Mouse (Mus musculus): ENCODE measurements at regions not wholly inside any gene's neighbourhood (a gene's known extent, or its start where the extent isn't known, plus 50 kb on each side); places are given as distances from the start of the nearest gene placed in this dataset.
A peak's percentile ranks its signal among the peaks of the same experiment; 100 is the strongest.

- no peak overlapping the region for H3K9ac ChIP-seq (replicated peaks; ENCODE audit: low read depth, low read length)
- no peak overlapping the region for H3K4me3 ChIP-seq (ENCODE audit: low read depth, low read length)
- 36% methylated on average over 18 of the region's 18 CpGs for WGBS
- H3K36me3 ChIP-seq (ENCODE audit: control insufficient read depth, insufficient read depth, low read length) = no peaks in the 10 kb centered on the region
- ATAC-seq (ENCODE audit: insufficient number of reproducible peaks, insufficient read depth, low FRiP score, low read depth) = 0 out of 2 replicates have a peak, but pooled peaks have one; percentile 23
- no peaks in the 10 kb centered on the region for H3K27me3 ChIP-seq (ENCODE audit: control insufficient read depth, insufficient read depth, low read length)
- H3K27ac ChIP-seq (ENCODE audit: low read length) = no peak overlapping the region
- H3K4me1 ChIP-seq (ENCODE audit: control insufficient read depth, insufficient read depth, low read length) = no peaks in the 10 kb centered on the region
- no peaks in the 10 kb centered on the region for H3K9me3 ChIP-seq (ENCODE audit: control insufficient read depth, low read depth, low read length)
- no peak overlapping the region for H3K4me2 ChIP-seq (replicated peaks; ENCODE audit: low read depth, low read length)
These were observed 146.3 kb downstream of the Maf start for GRCm38 (mm10) chr8:115560985-115561916.

DNA sequence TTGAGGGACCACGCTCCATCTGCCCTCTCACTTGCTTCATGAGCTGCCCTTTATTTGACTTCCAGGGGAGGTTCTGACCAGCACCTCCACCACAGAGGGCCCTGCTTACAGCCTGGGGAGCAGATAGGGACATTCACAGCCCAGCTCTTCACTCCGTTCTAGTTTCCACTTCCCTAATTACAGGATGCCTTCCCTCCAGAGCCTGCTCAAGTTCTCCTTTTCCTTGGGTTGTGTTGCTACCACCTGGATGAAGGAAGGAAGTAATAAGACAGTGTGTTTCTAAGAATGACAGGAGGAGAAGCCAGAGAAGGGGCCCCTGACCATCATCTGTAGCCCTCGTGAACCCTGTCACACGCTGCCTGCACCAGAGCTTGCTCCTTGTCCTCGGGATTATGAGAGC, 152.1 kb downstream of the Maf start:
- WGBS = 83% methylated on average over 5 of the region's 5 CpGs

GRCm38 (mm10) chr8:115554185-115554584, 153.4 kb downstream of the Maf start:
- no peaks in the 10 kb centered on the region for H3K36me3 ChIP-seq (ENCODE audit: control insufficient read depth, insufficient read depth, low read length)
- H3K4me2 ChIP-seq (replicated peaks; ENCODE audit: low read depth, low read length) = no peak overlapping the region
- 77% methylated on average over 5 of the region's 5 CpGs for WGBS
- no peak overlapping the region for H3K27ac ChIP-seq (ENCODE audit: low read length)
- H3K9ac ChIP-seq (replicated peaks; ENCODE audit: low read depth, low read length) = no peak overlapping the region
- no peaks in the 10 kb centered on the region for H3K4me1 ChIP-seq (ENCODE audit: control insufficient read depth, insufficient read depth, low read length)
- ATAC-seq (ENCODE audit: insufficient number of reproducible peaks, insufficient read depth, low FRiP score, low read depth) = no peak
- H3K27me3 ChIP-seq (ENCODE audit: control insufficient read depth, insufficient read depth, low read length) = no peaks in the 10 kb centered on the region
- H3K9me3 ChIP-seq (ENCODE audit: control insufficient read depth, low read depth, low read length) = no peaks in the 10 kb centered on the region
- no peak overlapping the region for H3K4me3 ChIP-seq (ENCODE audit: low read depth, low read length)

More for the DNA sequence above, 152.1 kb downstream of the Maf start:
- Histone ChIP-seq H3K36me3 (ENCODE audit: control insufficient read depth, insufficient read depth, low read length) (no peaks in the 10 kb centered on the region), H3K4me3 (ENCODE audit: low read depth, low read length) (no peak overlapping the region), H3K4me1 (ENCODE audit: control insufficient read depth, insufficient read depth, low read length) (no peaks in the 10 kb centered on the region), H3K27me3 (ENCODE audit: control insufficient read depth, insufficient read depth, low read length) (no peaks in the 10 kb centered on the region), H3K9me3 (ENCODE audit: control insufficient read depth, low read depth, low read length) (no peaks in the 10 kb centered on the region), H3K9ac (replicated peaks; ENCODE audit: low read depth, low read length) (no peak overlapping the region), H3K4me2 (replicated peaks; ENCODE audit: low read depth, low read length) (no peak overlapping the region), H3K27ac (ENCODE audit: low read length) (no peak overlapping the region)
- no peak for ATAC-seq (ENCODE audit: insufficient number of reproducible peaks, insufficient read depth, low FRiP score, low read depth)

DNA sequence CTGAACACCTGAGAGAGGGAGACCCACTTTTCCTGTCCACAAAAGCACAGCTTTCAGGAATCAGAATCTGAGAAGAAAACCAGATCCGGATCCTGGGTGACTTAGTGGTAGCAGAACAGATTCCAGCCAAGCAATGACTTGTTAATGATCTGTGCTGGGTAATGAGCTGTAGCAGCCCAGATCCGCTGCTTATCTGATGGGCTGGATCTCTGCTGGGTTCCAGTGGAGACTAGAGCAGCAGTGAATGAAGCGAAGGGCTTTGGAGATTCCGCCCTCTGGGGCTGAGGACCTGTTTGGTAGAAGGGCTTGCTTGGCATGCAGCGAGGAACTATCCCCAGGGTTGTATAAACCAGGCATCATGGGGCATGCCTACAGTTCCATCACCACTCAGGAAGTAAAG, 156.3 kb downstream of the Maf start:
- Histone ChIP-seq H3K27me3 (ENCODE audit: control insufficient read depth, insufficient read depth, low read length) (no peaks in the 10 kb centered on the region), H3K4me3 (ENCODE audit: low read depth, low read length) (no peak overlapping the region), H3K27ac (ENCODE audit: low read length) (no peak overlapping the region), H3K9me3 (ENCODE audit: control insufficient read depth, low read depth, low read length) (no peaks in the 10 kb centered on the region), H3K4me1 (ENCODE audit: control insufficient read depth, insufficient read depth, low read length) (no peaks in the 10 kb centered on the region), H3K36me3 (ENCODE audit: control insufficient read depth, insufficient read depth, low read length) (no peaks in the 10 kb centered on the region), H3K4me2 (replicated peaks; ENCODE audit: low read depth, low read length) (no peak overlapping the region), H3K9ac (replicated peaks; ENCODE audit: low read depth, low read length) (no peak overlapping the region)
- 75% methylated on average over 5 of the region's 5 CpGs for WGBS
- no peak for ATAC-seq (ENCODE audit: insufficient number of reproducible peaks, insufficient read depth, low FRiP score, low read depth)

DNA sequence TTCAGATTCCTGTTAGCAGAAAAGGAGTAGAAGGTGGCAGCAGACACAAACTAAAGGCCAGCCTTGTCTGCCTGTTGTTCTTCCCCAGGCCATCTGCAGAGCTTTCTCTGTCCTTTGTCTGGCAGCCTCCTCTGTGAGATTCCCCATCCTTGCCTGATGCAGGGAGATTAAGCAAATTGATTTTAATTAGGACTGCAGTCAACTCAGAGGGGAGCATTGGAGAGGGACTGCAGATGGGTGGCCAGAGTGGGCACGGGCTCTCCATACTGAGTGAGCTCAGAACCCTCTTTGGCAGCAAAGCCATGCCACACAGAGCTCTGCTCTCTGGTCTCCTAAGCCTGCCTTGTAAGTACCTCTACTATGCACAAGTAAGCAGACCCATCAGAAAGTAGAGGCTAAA, 158.5 kb downstream of the Maf start:
- Histone ChIP-seq H3K4me3 (ENCODE audit: low read depth, low read length) (no peak overlapping the region), H3K4me2 (replicated peaks; ENCODE audit: low read depth, low read length) (no peak overlapping the region), H3K27me3 (ENCODE audit: control insufficient read depth, insufficient read depth, low read length) (no peaks in the 10 kb centered on the region), H3K36me3 (ENCODE audit: control insufficient read depth, insufficient read depth, low read length) (no peaks in the 10 kb centered on the region), H3K27ac (ENCODE audit: low read length) (no peak overlapping the region), H3K4me1 (ENCODE audit: control insufficient read depth, insufficient read depth, low read length) (no peaks in the 10 kb centered on the region), H3K9me3 (ENCODE audit: control insufficient read depth, low read depth, low read length) (no peaks in the 10 kb centered on the region), H3K9ac (replicated peaks; ENCODE audit: low read depth, low read length) (no peak overlapping the region)
- WGBS = 83% methylated on average over 1 of the region's 1 CpGs
- ATAC-seq (ENCODE audit: insufficient number of reproducible peaks, insufficient read depth, low FRiP score, low read depth) = no peak

DNA sequence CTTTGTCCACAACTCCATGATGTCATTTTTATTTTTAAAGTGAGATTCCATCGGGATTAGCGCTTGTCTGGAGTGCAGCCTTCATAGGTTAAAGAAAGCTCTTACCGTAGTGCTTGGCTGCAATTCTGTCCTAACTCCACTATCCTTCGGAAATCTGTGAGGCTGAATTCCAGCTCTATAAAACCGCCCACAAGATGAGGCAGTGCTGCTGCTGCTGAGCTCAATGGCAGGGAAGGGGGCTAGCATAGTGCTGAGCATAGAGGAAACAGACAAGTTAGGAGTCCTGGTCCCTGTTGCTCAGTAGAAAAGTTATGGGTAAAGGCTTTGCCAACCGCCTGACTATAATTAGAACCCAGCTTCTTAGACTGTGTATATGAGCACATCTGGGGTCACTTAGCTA, 163.5 kb downstream of the Maf start:
- H3K4me1 ChIP-seq (ENCODE audit: control insufficient read depth, insufficient read depth, low read length) = no peaks in the 10 kb centered on the region
- no peaks in the 10 kb centered on the region for H3K36me3 ChIP-seq (ENCODE audit: control insufficient read depth, insufficient read depth, low read length)
- no peak overlapping the region for H3K27ac ChIP-seq (ENCODE audit: low read length)
- H3K4me2 ChIP-seq (replicated peaks; ENCODE audit: low read depth, low read length) = no peak overlapping the region
- ATAC-seq (ENCODE audit: insufficient number of reproducible peaks, insufficient read depth, low FRiP score, low read depth) = no peak
- H3K9ac ChIP-seq (replicated peaks; ENCODE audit: low read depth, low read length) = no peak overlapping the region
- 60% methylated on average over 6 of the region's 6 CpGs for WGBS
- H3K9me3 ChIP-seq (ENCODE audit: control insufficient read depth, low read depth, low read length) = no peaks in the 10 kb centered on the region
- H3K4me3 ChIP-seq (ENCODE audit: low read depth, low read length) = no peak overlapping the region
- no peaks in the 10 kb centered on the region for H3K27me3 ChIP-seq (ENCODE audit: control insufficient read depth, insufficient read depth, low read length)

DNA sequence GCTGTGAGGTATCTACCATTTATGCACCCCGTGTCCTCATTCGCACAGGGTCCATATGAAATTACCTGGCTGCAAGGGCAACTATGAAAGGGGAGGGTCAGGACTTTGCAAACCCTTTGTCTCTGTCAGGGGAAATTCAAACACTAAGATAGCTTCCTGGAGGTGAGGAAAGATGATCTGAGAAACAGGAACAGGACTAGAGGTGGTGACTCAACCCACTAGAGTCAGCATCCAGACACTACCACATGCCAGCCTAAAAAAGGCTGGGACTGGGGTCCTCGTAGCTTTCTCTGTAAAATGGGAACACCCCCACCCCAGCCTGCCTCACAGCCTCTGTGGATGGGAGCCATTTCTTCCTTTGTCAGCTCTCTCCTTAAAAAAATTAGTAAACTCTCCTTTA, 164.7 kb downstream of the Maf start:
- no peak overlapping the region for H3K4me2 ChIP-seq (replicated peaks; ENCODE audit: low read depth, low read length)
- no peaks in the 10 kb centered on the region for H3K9me3 ChIP-seq (ENCODE audit: control insufficient read depth, low read depth, low read length)
- no peaks in the 10 kb centered on the region for H3K36me3 ChIP-seq (ENCODE audit: control insufficient read depth, insufficient read depth, low read length)
- no peak overlapping the region for H3K27ac ChIP-seq (ENCODE audit: low read length)
- H3K4me1 ChIP-seq (ENCODE audit: control insufficient read depth, insufficient read depth, low read length) = no peaks in the 10 kb centered on the region
- ATAC-seq (ENCODE audit: insufficient number of reproducible peaks, insufficient read depth, low FRiP score, low read depth) = no peak
- no peak overlapping the region for H3K9ac ChIP-seq (replicated peaks; ENCODE audit: low read depth, low read length)
- H3K4me3 ChIP-seq (ENCODE audit: low read depth, low read length) = no peak overlapping the region
- 94% methylated on average over 3 of the region's 3 CpGs for WGBS
- no peaks in the 10 kb centered on the region for H3K27me3 ChIP-seq (ENCODE audit: control insufficient read depth, insufficient read depth, low read length)

- Histone ChIP-seq H3K9ac (replicated peaks; ENCODE audit: low read depth, low read length) (no peak overlapping the region), H3K4me3 (ENCODE audit: low read depth, low read length) (no peak overlapping the region), H3K9me3 (ENCODE audit: control insufficient read depth, low read depth, low read length) (no peaks in the 10 kb centered on the region), H3K36me3 (ENCODE audit: control insufficient read depth, insufficient read depth, low read length) (no peaks in the 10 kb centered on the region), H3K27ac (ENCODE audit: low read length) (0 out of 2 replicates have a peak overlapping the region, but pooled peaks have one; percentile 16), H3K4me1 (ENCODE audit: control insufficient read depth, insufficient read depth, low read length) (no peaks in the 10 kb centered on the region), H3K4me2 (replicated peaks; ENCODE audit: low read depth, low read length) (no peak overlapping the region), H3K27me3 (ENCODE audit: control insufficient read depth, insufficient read depth, low read length) (no peaks in the 10 kb centered on the region)
- no peak for ATAC-seq (ENCODE audit: insufficient number of reproducible peaks, insufficient read depth, low FRiP score, low read depth)
- WGBS = 69% methylated on average over 9 of the region's 9 CpGs
These were observed 168.0 kb downstream of the Maf start for GRCm38 (mm10) chr8:115539600-115539999.

DNA sequence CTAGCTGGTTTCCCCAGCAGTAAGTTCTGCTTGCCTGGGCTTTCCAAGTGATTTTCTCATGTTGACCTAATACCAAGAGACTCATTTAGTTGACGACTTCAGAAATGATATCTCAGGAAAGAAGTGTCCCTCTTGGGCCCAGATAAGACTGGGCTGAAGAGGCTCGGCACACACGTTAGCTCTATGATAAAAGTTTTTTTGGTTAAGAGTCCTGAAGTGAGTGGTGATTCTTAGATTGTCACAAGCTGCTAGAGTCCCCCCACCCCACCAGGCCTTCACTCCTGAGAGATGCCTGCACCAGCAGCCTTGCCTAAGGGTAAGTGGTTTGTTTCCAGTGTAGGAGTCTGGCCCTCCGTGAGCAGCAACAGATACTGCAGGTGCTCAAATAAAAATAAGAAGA, 169.4 kb downstream of the Maf start:
- WGBS = 68% methylated on average over 4 of the region's 4 CpGs
- H3K27me3 ChIP-seq (ENCODE audit: control insufficient read depth, insufficient read depth, low read length) = no peaks in the 10 kb centered on the region
- no peaks in the 10 kb centered on the region for H3K36me3 ChIP-seq (ENCODE audit: control insufficient read depth, insufficient read depth, low read length)
- ATAC-seq (ENCODE audit: insufficient number of reproducible peaks, insufficient read depth, low FRiP score, low read depth) = no peak
- H3K27ac ChIP-seq (ENCODE audit: low read length) = no peak overlapping the region
- H3K9me3 ChIP-seq (ENCODE audit: control insufficient read depth, low read depth, low read length) = no peaks in the 10 kb centered on the region
- H3K4me1 ChIP-seq (ENCODE audit: control insufficient read depth, insufficient read depth, low read length) = no peaks in the 10 kb centered on the region
- H3K9ac ChIP-seq (replicated peaks; ENCODE audit: low read depth, low read length) = no peak overlapping the region
- no peak overlapping the region for H3K4me2 ChIP-seq (replicated peaks; ENCODE audit: low read depth, low read length)
- no peak overlapping the region for H3K4me3 ChIP-seq (ENCODE audit: low read depth, low read length)

Data from stomach, embryonic 14.5 days (tissue).